Mouse (Mus musculus) liver, embryonic 11.5 days (tissue): ENCODE results near the gene Pea15a. TPM values are rescaled to one million over a fixed set of nuclear protein-coding genes. Genes with fewer than 3 reads are reported as not detected.

Experiments used
- ATAC-seq: fragments of 200-750 bp; cut with Nextera tagmentation; replicated peaks from 2 replicates; pipeline ENCODE4 v1.8.0; 2017; ENCODE audit warnings: moderate number of reproducible peaks, mild to moderate bottlenecking, moderate TSS enrichment, moderate library complexity; ENCODE audit not compliant: low FRiP score
- DNase-seq: peaks from one replicate; pipeline ENCODE4 v3.0.0-alpha.2; 2017; ENCODE audit warnings: low spot score
- H3K27ac ChIP-seq: fragments of 300-500 bp; sonication (generic); 2 replicates; pipeline ENCODE4 v1.5.1; 2014; ENCODE audit warnings: mild to moderate bottlenecking, low read depth, low read length, control low read depth
- H3K27me3 ChIP-seq: fragments of 300-500 bp; sonication (generic); replicated peaks from 2 replicates; pipeline ENCODE4 v1.6.1; 2014; ENCODE audit warnings: low read length, mixed read lengths; ENCODE audit not compliant: control insufficient read depth, insufficient read depth
- H3K36me3 ChIP-seq: fragments of 300-500 bp; sonication (generic); 2 replicates; pipeline ENCODE4 v1.6.1; 2014; ENCODE audit warnings: mild to moderate bottlenecking, low read length, moderate library complexity, mixed read lengths; ENCODE audit not compliant: control insufficient read depth, insufficient read depth
- H3K4me1 ChIP-seq: fragments of 300-500 bp; sonication (generic); replicated peaks from 2 replicates; pipeline ENCODE4 v1.6.1; 2014; ENCODE audit warnings: low read length, mixed read lengths; ENCODE audit not compliant: control insufficient read depth, insufficient read depth
- H3K4me2 ChIP-seq: fragments of 300-500 bp; sonication (generic); 2 replicates; pipeline ENCODE4 v1.6.1; 2014; ENCODE audit warnings: mild to moderate bottlenecking, control low read depth, moderate library complexity
- H3K4me3 ChIP-seq: fragments of 300-500 bp; sonication (generic); 2 replicates; pipeline ENCODE4 v1.5.1; 2014; ENCODE audit warnings: low read depth, low read length, control low read depth
- H3K9ac ChIP-seq: fragments of 300-500 bp; sonication (generic); 2 replicates; pipeline ENCODE4 v1.6.1; 2014; ENCODE audit warnings: low read depth, low read length, control low read depth
- H3K9me3 ChIP-seq: fragments of 300-500 bp; sonication (generic); 2 replicates; pipeline ENCODE4 v1.6.1; 2016; ENCODE audit warnings: low read length, inconsistent platforms, mixed read lengths; ENCODE audit not compliant: control insufficient read depth
- WGBS: fragments of 180-500 bp; shearing (Covaris S2); extraction: QIAGEN DNeasy Blood & Tissue Kit; methylation state at CpG from one replicate; pipeline ENCODE4 v1.1.7; 2014; 5-methylcytosine and 5-hydroxymethylcytosine counted together
- polyA plus RNA-seq: library from polyadenylated mRNA; unstranded; fragments of >200 nt; fragmentation: Nextera tagmentation; extraction: Ambion mirVana; gene quantifications from 2 replicates; pipeline ENCODE4 v1.2.1, GENCODE M21; 2014

Gene Pea15a
- polyA plus RNA-seq, 1 experiment from 2014 or later: 43.4 TPM

GRCm38 (mm10) chr1:172173181-172173580 is 33.4 kb downstream of the Pea15a start:
- no peak for DNase-seq
- H3K36me3 ChIP-seq: peaks cover 54% of the 10 kb centered on the region
- WGBS: 88% methylated on average over 5 of the region's 5 CpGs
- no peak for ATAC-seq
- no peak overlapping the region for H3K9ac ChIP-seq
- H3K27me3 ChIP-seq: no peaks in the 10 kb centered on the region
- no peak overlapping the region for H3K27ac ChIP-seq
- H3K4me3 ChIP-seq: no peak overlapping the region
- no peaks in the 10 kb centered on the region for H3K4me1 ChIP-seq
- H3K4me2 ChIP-seq: no peak overlapping the region
- no peaks in the 10 kb centered on the region for H3K9me3 ChIP-seq

GRCm38 (mm10) chr1:172172381-172172780 is 34.2 kb downstream of the Pea15a start:
- WGBS: 93% methylated on average over 21 of the region's 21 CpGs
- no peak overlapping the region for H3K4me3 ChIP-seq
- no peaks in the 10 kb centered on the region for H3K4me1 ChIP-seq
- H3K4me2 ChIP-seq: no peak overlapping the region
- no peak for ATAC-seq
- no peak overlapping the region for H3K9ac ChIP-seq
- no peaks in the 10 kb centered on the region for H3K27me3 ChIP-seq
- peaks cover 55% of the 10 kb centered on the region for H3K36me3 ChIP-seq
- no peak overlapping the region for H3K27ac ChIP-seq
- H3K9me3 ChIP-seq: no peaks in the 10 kb centered on the region
- DNase-seq: no peak

- Histone ChIP-seq H3K27me3 (no peaks in the 10 kb centered on the region), H3K4me3 (no peak overlapping the region), H3K9ac (no peak overlapping the region), H3K4me1 (no peaks in the 10 kb centered on the region), H3K27ac (no peak overlapping the region), H3K9me3 (no peaks in the 10 kb centered on the region), H3K4me2 (no peak overlapping the region), H3K36me3 (peaks cover 56% of the 10 kb centered on the region)
- ATAC-seq: no peak
- WGBS: 93% methylated on average over 5 of the region's 5 CpGs
- DNase-seq: no peak
These were observed 36.8 kb downstream of the Pea15a start for GRCm38 (mm10) chr1:172169809-172170208.

GRCm38 (mm10) chr1:172167911-172168310 is 38.7 kb downstream of the Pea15a start:
- Histone ChIP-seq H3K9me3 (no peaks in the 10 kb centered on the region), H3K27me3 (no peaks in the 10 kb centered on the region), H3K36me3 (peaks cover 41% of the 10 kb centered on the region), H3K27ac (no peak overlapping the region), H3K4me3 (no peak overlapping the region), H3K4me2 (no peak overlapping the region), H3K9ac (no peak overlapping the region), H3K4me1 (no peaks in the 10 kb centered on the region)
- DNase-seq: no peak
- 92% methylated on average over 5 of the region's 5 CpGs for WGBS
- no peak for ATAC-seq

- Histone ChIP-seq H3K27me3 (no peaks in the 10 kb centered on the region), H3K27ac (no peak overlapping the region), H3K36me3 (peaks cover 19% of the 10 kb centered on the region; the same call in 1 of the 2 replicates), H3K4me3 (no peak overlapping the region), H3K4me2 (no peak overlapping the region), H3K4me1 (peaks cover 9% of the 10 kb centered on the region), H3K9me3 (no peaks in the 10 kb centered on the region), H3K9ac (no peak overlapping the region)
- DNase-seq (no peak), ATAC-seq (no peak)
- WGBS: 88% methylated on average over 6 of the region's 6 CpGs
These were observed 43.6 kb downstream of the Pea15a start for GRCm38 (mm10) chr1:172162959-172163358.

GRCm38 (mm10) chr1:172162009-172162408 is 44.6 kb downstream of the Pea15a start:
- 88% methylated on average over 1 of the region's 1 CpGs for WGBS
- DNase-seq (no peak), ATAC-seq (no peak)
- H3K27me3 ChIP-seq: no peaks in the 10 kb centered on the region
- H3K9ac ChIP-seq: no peak overlapping the region
- H3K4me1 ChIP-seq: peaks cover 9% of the 10 kb centered on the region
- no peak overlapping the region for H3K4me2 ChIP-seq
- no peaks in the 10 kb centered on the region for H3K9me3 ChIP-seq
- H3K4me3 ChIP-seq: no peak overlapping the region
- H3K27ac ChIP-seq: no peak overlapping the region
- peaks cover 11% of the 10 kb centered on the region; the same call in 1 of the 2 replicates for H3K36me3 ChIP-seq

GRCm38 (mm10) chr1:172160508-172160907 is 46.1 kb downstream of the Pea15a start:
- DNase-seq (no peak), ATAC-seq (no peak)
- Histone ChIP-seq H3K4me1 (peaks cover 9% of the 10 kb centered on the region), H3K36me3 (peaks cover 7% of the 10 kb centered on the region), H3K9ac (no peak overlapping the region), H3K4me2 (no peak overlapping the region), H3K4me3 (no peak overlapping the region), H3K27ac (no peak overlapping the region), H3K9me3 (no peaks in the 10 kb centered on the region), H3K27me3 (no peaks in the 10 kb centered on the region)

- Histone ChIP-seq H3K27ac (no peak overlapping the region), H3K9me3 (no peaks in the 10 kb centered on the region), H3K4me3 (no peak overlapping the region), H3K4me1 (peaks cover 9% of the 10 kb centered on the region), H3K27me3 (no peaks in the 10 kb centered on the region), H3K4me2 (no peak overlapping the region), H3K36me3 (peaks cover 8% of the 10 kb centered on the region), H3K9ac (no peak overlapping the region)
- 68% methylated on average over 4 of the region's 4 CpGs for WGBS
- no peak for DNase-seq
- ATAC-seq: no peak
These were observed 46.6 kb downstream of the Pea15a start for GRCm38 (mm10) chr1:172159970-172160369.

GRCm38 (mm10) chr1:172155518-172155917 is 51.1 kb downstream of the Pea15a start:
- ATAC-seq (no peak), DNase-seq (no peak)
- Histone ChIP-seq H3K9me3 (no peaks in the 10 kb centered on the region), H3K4me3 (no peak overlapping the region), H3K36me3 (peaks cover 31% of the 10 kb centered on the region), H3K27ac (no peak overlapping the region), H3K27me3 (no peaks in the 10 kb centered on the region), H3K9ac (no peak overlapping the region), H3K4me1 (peaks cover 6% of the 10 kb centered on the region), H3K4me2 (no peak overlapping the region)
- 88% methylated on average over 3 of the region's 3 CpGs for WGBS
